Mouse (Mus musculus) ES-Bruce4 (cell line): Measurements from ENCODE around the gene Ubap2.

Experiments
- CTCF ChIP-seq: IDR thresholded peaks from one replicate; pipeline ENCODE4 v1.8.1; 2011; ENCODE audit warnings: low read depth, low read length
- POLR2A ChIP-seq: IDR thresholded peaks from one replicate; pipeline ENCODE4 v1.8.1; 2011; ENCODE audit warnings: low read length; ENCODE audit not compliant: insufficient read depth

GRCm38 (mm10) chr4:41226351-41226750, 48.6 kb downstream of the Ubap2 start:
- TF ChIP-seq CTCF (no peak), POLR2A (no peak)
